Mouse (Mus musculus): ENCODE data around the gene Ocrl. TPM values are rescaled to one million over a fixed set of nuclear protein-coding genes. Genes with fewer than 3 reads are reported as not detected.
A peak's percentile ranks its signal among the peaks of the same experiment; 100 is the strongest.

Ocrl gene
- polyA plus RNA-seq, 1 experiment from 2014 or later = 27.5 TPM

- Histone ChIP-seq H3K27ac (no peak overlapping the region), H3K4me2 (no peak overlapping the region), H3K9ac (no peak overlapping the region), H3K4me1 (no peaks in the 10 kb centered on the region), H3K27me3 (no peaks in the 10 kb centered on the region), H3K4me3 (replicated peaks) (no peak overlapping the region), H3K9me3 (no peaks in the 10 kb centered on the region), H3K36me3 (replicated peaks) (no peaks in the 10 kb centered on the region)
- ATAC-seq (ENCODE audit: low FRiP score) = peak; percentile 57; the same call in 1 of the 2 replicates
- WGBS = 17% methylated on average over 8 of the region's 8 CpGs
Measured at GRCm38 (mm10) chrX:47992606-47993005, 80.4 kb downstream of the Ocrl start.

DNA sequence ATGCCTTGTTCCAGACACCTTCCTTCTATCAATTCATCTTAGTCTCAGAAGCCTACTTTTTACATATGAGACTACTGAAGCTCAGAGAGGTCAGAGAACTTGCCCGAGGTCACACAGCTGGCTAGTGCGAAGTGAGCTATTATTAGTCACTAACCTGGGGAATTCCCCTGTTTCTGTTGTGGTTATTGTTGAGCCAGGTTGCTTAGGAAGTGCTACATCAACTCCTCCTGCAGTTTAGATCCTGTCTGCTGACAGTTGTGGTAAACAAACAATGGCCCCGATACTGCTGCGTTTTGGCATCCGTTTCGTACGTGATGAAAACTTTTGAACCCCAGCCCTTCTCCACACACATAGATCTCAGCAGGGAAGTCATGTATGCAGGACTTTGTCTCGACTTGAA, 86.2 kb downstream of the Ocrl start:
- no peaks in the 10 kb centered on the region for H3K27me3 ChIP-seq
- H3K27ac ChIP-seq = no peak overlapping the region
- H3K9me3 ChIP-seq = no peaks in the 10 kb centered on the region
- no peaks in the 10 kb centered on the region for H3K36me3 ChIP-seq (replicated peaks)
- no peaks in the 10 kb centered on the region for H3K4me1 ChIP-seq
- no peak overlapping the region for H3K4me2 ChIP-seq
- 90% methylated on average over 8 of the region's 8 CpGs for WGBS
- no peak overlapping the region for H3K4me3 ChIP-seq (replicated peaks)
- no peak overlapping the region for H3K9ac ChIP-seq
- ATAC-seq (ENCODE audit: low FRiP score) = no peak

DNA sequence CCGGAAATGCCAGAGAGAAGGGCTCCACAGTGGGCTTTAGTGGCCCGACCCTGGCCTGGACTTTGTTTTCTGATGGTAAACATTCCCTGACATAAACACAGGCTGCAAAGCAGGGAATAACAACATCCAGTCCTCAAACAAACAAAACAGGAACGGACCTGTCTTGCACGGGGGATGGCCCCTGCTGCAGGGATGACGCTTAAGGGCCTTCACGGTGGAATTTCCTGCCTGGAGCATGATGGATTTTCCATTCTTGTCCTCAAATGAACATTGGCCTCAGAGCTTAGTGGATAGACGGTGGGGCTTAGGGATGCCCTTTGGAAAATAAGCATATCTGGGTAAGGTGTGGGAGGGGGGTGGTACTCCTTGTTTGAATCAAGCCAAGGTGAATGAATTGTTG, 89.0 kb downstream of the Ocrl start:
- H3K4me1 ChIP-seq = no peaks in the 10 kb centered on the region
- no peaks in the 10 kb centered on the region for H3K36me3 ChIP-seq (replicated peaks)
- H3K27me3 ChIP-seq = no peaks in the 10 kb centered on the region
- 86% methylated on average over 7 of the region's 7 CpGs for WGBS
- no peaks in the 10 kb centered on the region for H3K9me3 ChIP-seq
- no peak overlapping the region for H3K27ac ChIP-seq
- no peak overlapping the region for H3K9ac ChIP-seq
- H3K4me2 ChIP-seq = no peak overlapping the region
- no peak for ATAC-seq (ENCODE audit: low FRiP score)
- H3K4me3 ChIP-seq (replicated peaks) = no peak overlapping the region

DNA sequence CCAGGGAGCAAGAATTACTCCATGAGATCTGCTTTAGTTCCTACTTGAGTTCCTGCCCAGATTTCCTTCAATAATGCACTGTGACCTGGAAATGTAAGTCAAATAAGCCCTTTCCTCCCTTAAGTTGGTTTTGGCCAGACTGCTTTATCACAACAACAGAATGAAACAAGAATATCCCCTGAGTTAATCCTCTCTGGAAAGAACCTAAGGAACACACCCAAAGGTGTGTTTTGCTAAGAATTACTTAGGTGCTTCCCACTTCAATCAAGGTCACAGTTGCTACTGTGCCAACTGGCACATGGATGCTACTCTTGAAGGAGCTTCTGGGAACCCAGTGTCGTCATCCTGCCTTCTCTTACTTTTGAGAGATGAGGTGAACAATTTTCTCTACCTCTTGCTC, 92.6 kb downstream of the Ocrl start:
- H3K9me3 ChIP-seq = no peaks in the 10 kb centered on the region
- no peaks in the 10 kb centered on the region for H3K36me3 ChIP-seq (replicated peaks)
- no peak overlapping the region for H3K9ac ChIP-seq
- no peak for ATAC-seq (ENCODE audit: low FRiP score)
- H3K4me1 ChIP-seq = no peaks in the 10 kb centered on the region
- 88% methylated on average over 1 of the region's 1 CpGs for WGBS
- no peak overlapping the region for H3K4me2 ChIP-seq
- H3K4me3 ChIP-seq (replicated peaks) = no peak overlapping the region
- no peaks in the 10 kb centered on the region for H3K27me3 ChIP-seq
- H3K27ac ChIP-seq = no peak overlapping the region

GRCm38 (mm10) chrX:48006062-48006461, 93.9 kb downstream of the Ocrl start:
- no peak for ATAC-seq (ENCODE audit: low FRiP score)
- no peaks in the 10 kb centered on the region for H3K27me3 ChIP-seq
- H3K36me3 ChIP-seq (replicated peaks) = no peaks in the 10 kb centered on the region
- H3K9ac ChIP-seq = no peak overlapping the region
- no peaks in the 10 kb centered on the region for H3K4me1 ChIP-seq
- no peak overlapping the region for H3K4me2 ChIP-seq
- H3K27ac ChIP-seq = no peak overlapping the region
- WGBS = 73% methylated on average over 8 of the region's 8 CpGs
- H3K4me3 ChIP-seq (replicated peaks) = no peak overlapping the region
- H3K9me3 ChIP-seq = no peaks in the 10 kb centered on the region

DNA sequence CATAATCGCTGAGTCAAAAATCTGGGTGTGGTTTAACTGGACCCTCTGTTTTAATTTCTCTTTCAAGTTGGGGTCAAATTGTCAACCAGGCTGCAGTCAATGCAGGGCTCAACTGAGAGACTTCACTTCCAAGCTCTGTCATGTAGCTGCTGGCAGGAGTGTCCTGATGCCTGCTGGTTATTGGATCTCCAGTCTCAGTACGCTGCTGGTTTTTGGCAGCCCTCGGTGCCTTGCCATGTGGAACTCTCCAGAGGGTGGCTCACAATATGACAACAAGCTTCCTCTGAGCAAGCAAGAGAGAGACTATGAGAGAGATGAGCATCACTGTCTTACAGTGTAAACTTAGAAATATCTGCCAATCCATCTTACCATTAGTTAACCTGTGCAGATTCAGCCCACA, 99.5 kb downstream of the Ocrl start:
- H3K9ac ChIP-seq = no peak overlapping the region
- H3K27me3 ChIP-seq = 0 out of 2 replicates have a peak, but pooled peaks cover 5% of the 10 kb centered on the region
- no peaks in the 10 kb centered on the region for H3K36me3 ChIP-seq (replicated peaks)
- no peak overlapping the region for H3K4me3 ChIP-seq (replicated peaks)
- H3K27ac ChIP-seq = no peak overlapping the region
- 93% methylated on average over 3 of the region's 3 CpGs for WGBS
- no peaks in the 10 kb centered on the region for H3K9me3 ChIP-seq
- ATAC-seq (ENCODE audit: low FRiP score) = no peak
- peaks cover 10% of the 10 kb centered on the region for H3K4me1 ChIP-seq
- no peak overlapping the region for H3K4me2 ChIP-seq

Other genes with a start within 250 kb of the Ocrl start
- gene Smarca1, start 19.4 kb upstream of the Ocrl start, polyA plus RNA-seq (2016; fragmentation: Nextera tagmentation; extraction: Ambion mirVana) = 25.9 and 28.0 TPM in 2 replicates
- gene Apln, start 122.5 kb downstream of the Ocrl start, polyA plus RNA-seq (2016; fragmentation: Nextera tagmentation; extraction: Ambion mirVana) = 5.3 and 5.9 TPM in 2 replicates
- gene Xpnpep2, start 196.3 kb downstream of the Ocrl start, polyA plus RNA-seq (2016; fragmentation: Nextera tagmentation; extraction: Ambion mirVana) = 0.55 and 1.2 TPM in 2 replicates
- 0.45 and 0.77 TPM in 2 replicates for gene Sash3, start 234.0 kb downstream of the Ocrl start, polyA plus RNA-seq (2016; fragmentation: Nextera tagmentation; extraction: Ambion mirVana)

Data from forebrain, embryonic 12.5 days (tissue).